Mouse (Mus musculus) CH12.LX (cell line): ENCODE data around the gene Ndufa7.

Experiments used
- EP300 ChIP-seq: IDR thresholded peaks from 2 replicates; pipeline ENCODE4 v1.6.1; 2011; ENCODE audit warnings: low read length, improper control_type of control experiment
- JUND ChIP-seq: conservative IDR thresholded peaks from 2 replicates; pipeline ENCODE4 v1.6.1; 2011; ENCODE audit warnings: low read depth, low read length, improper control_type of control experiment
- KAT2A ChIP-seq: IDR thresholded peaks from 2 replicates; pipeline ENCODE4 v1.6.1; 2012; ENCODE audit warnings: low read length, improper control_type of control experiment, inconsistent platforms; ENCODE audit not compliant: insufficient replicate concordance

GRCm38 (mm10) chr17:33774573-33775155 is 49.7 kb upstream of the Ndufa7 start:
- TF ChIP-seq EP300: no peak
- TF ChIP-seq JUND: no peak
- no peak for TF ChIP-seq KAT2A
